Mouse (Mus musculus) hindbrain, embryonic 14.5 days (tissue): Measurements from ENCODE around the gene Zfp148. TPM values are rescaled to one million over a fixed set of nuclear protein-coding genes. Genes with fewer than 3 reads are reported as not detected.
"Not testable (repeated sequence)": the region's sequence is repeated elsewhere in the genome, so short reads cannot be mapped to it uniquely, and the experiment has no call there.

Source experiments
- ATAC-seq: fragments of 200-750 bp; cut with Nextera tagmentation; 2 replicates; pipeline ENCODE4 v1.8.0; 2017; ENCODE audit warnings: moderate number of reproducible peaks, mild to moderate bottlenecking, moderate TSS enrichment, moderate library complexity; ENCODE audit not compliant: low FRiP score
- DNase-seq: peaks from one replicate; pipeline ENCODE4 v3.0.0-alpha.2; 2015; ENCODE audit warnings: low spot score
- H3K27ac ChIP-seq: fragments of 300-500 bp; sonication (generic); 2 replicates; pipeline ENCODE4 v1.5.1; 2014; ENCODE audit warnings: mild to moderate bottlenecking, moderate library complexity
- H3K27me3 ChIP-seq: fragments of 300-500 bp; sonication (generic); 2 replicates; pipeline ENCODE4 v1.6.1; 2014; ENCODE audit warnings: mild to moderate bottlenecking, low read length, mixed read lengths; ENCODE audit not compliant: control insufficient read depth, insufficient read depth
- H3K36me3 ChIP-seq: fragments of 300-500 bp; sonication (generic); replicated peaks from 2 replicates; pipeline ENCODE4 v1.6.1; 2014; ENCODE audit not compliant: control insufficient read depth, insufficient read depth
- H3K4me1 ChIP-seq: fragments of 300-500 bp; sonication (generic); replicated peaks from 2 replicates; pipeline ENCODE4 v1.6.1; 2014; ENCODE audit warnings: antibody characterized with exemption, low read length, mixed read lengths; ENCODE audit not compliant: control insufficient read depth, insufficient read depth
- H3K4me2 ChIP-seq: fragments of 300-500 bp; sonication (generic); replicated peaks from 2 replicates; pipeline ENCODE4 v1.6.1; 2014; ENCODE audit warnings: mild to moderate bottlenecking, moderate library complexity
- H3K4me3 ChIP-seq: fragments of 300-500 bp; sonication (generic); replicated peaks from 2 replicates; pipeline ENCODE4 v1.5.1; 2014; ENCODE audit warnings: mild to moderate bottlenecking, low read length
- H3K9ac ChIP-seq: fragments of 300-500 bp; sonication (generic); 2 replicates; pipeline ENCODE4 v1.6.1; 2014
- H3K9me3 ChIP-seq: fragments of 300-500 bp; sonication (generic); 2 replicates; pipeline ENCODE4 v1.6.1; 2016; ENCODE audit warnings: low read length; ENCODE audit not compliant: control insufficient read depth
- WGBS: fragments of 180-500 bp; shearing (Covaris S2); extraction: QIAGEN DNeasy Blood & Tissue Kit; methylation state at CpG from one replicate; pipeline ENCODE4 v1.1.7; 2014; 5-methylcytosine and 5-hydroxymethylcytosine counted together
- polyA plus RNA-seq: library from polyadenylated mRNA; unstranded; fragments of >200 nt; fragmentation: Nextera tagmentation; extraction: Ambion mirVana; gene quantifications from 2 replicates; pipeline ENCODE4 v1.2.1, GENCODE M21; 2014

Zfp148 gene
- polyA plus RNA-seq, result 42.1 and 49.2 TPM in 2 replicates

GRCm38 (mm10) chr16:33379944-33380881 is at the start of gene Zfp148:
Gene Zfp148 (plus strand): TSS chr16:33380836.
- not testable (repeated sequence) for H3K36me3 ChIP-seq, H3K27me3 ChIP-seq, H3K9me3 ChIP-seq
- peak within 1 kb of the TSS; percentile 96 for H3K4me2 ChIP-seq
- peak within 1 kb of the TSS; percentile 92 for H3K27ac ChIP-seq
- peak within 1 kb of the TSS; percentile 74 for H3K4me3 ChIP-seq
- peak; percentile 92 for DNase-seq
- H3K9ac ChIP-seq, result peak within 1 kb of the TSS; percentile 94
- ATAC-seq, result peak; percentile 90
- peaks cover 24% of the 10 kb centered on the region for H3K4me1 ChIP-seq
- WGBS, result 3% methylated on average over 50 of the region's 50 CpGs

- DNase-seq, result no peak
- no peak overlapping the region for H3K9ac ChIP-seq
- 84% methylated on average over 14 of the region's 14 CpGs for WGBS
These were observed 47.6 kb upstream of the Zfp148 start for GRCm38 (mm10) chr16:33333015-33333414.

GRCm38 (mm10) chr16:33337177-33337576 is 43.5 kb upstream of the Zfp148 start:
- Histone ChIP-seq H3K4me2 (peak overlapping the region; percentile 19; the same call in 1 of the 2 replicates), H3K9ac (no peak overlapping the region), H3K4me3 (no peak overlapping the region), H3K9me3 (no peaks in the 10 kb centered on the region), H3K4me1 (no peaks in the 10 kb centered on the region), H3K27me3 (no peaks in the 10 kb centered on the region), H3K36me3 (no peaks in the 10 kb centered on the region), H3K27ac (no peak overlapping the region)
- ATAC-seq (peak; percentile 46; the same call in 1 of the 2 replicates), DNase-seq (peak; percentile 72)
- WGBS, result 18% methylated on average over 8 of the region's 8 CpGs

More at GRCm38 (mm10) chr16:33333015-33333414, 47.6 kb upstream of the Zfp148 start:
- H3K36me3 ChIP-seq, result no peaks in the 10 kb centered on the region
- H3K4me3 ChIP-seq, result no peak overlapping the region
- ATAC-seq, result no peak
- no peak overlapping the region for H3K4me2 ChIP-seq
- no peaks in the 10 kb centered on the region for H3K4me1 ChIP-seq
- no peaks in the 10 kb centered on the region for H3K27me3 ChIP-seq
- H3K9me3 ChIP-seq, result no peaks in the 10 kb centered on the region
- no peak overlapping the region for H3K27ac ChIP-seq

GRCm38 (mm10) chr16:33337681-33338080 is 43.0 kb upstream of the Zfp148 start:
- 85% methylated on average over 10 of the region's 10 CpGs for WGBS
- ATAC-seq (no peak), DNase-seq (no peak)
- Histone ChIP-seq H3K36me3 (no peaks in the 10 kb centered on the region), H3K9me3 (no peaks in the 10 kb centered on the region), H3K4me3 (no peak overlapping the region), H3K4me1 (no peaks in the 10 kb centered on the region), H3K4me2 (no peak overlapping the region), H3K27me3 (no peaks in the 10 kb centered on the region), H3K9ac (no peak overlapping the region), H3K27ac (no peak overlapping the region)

- 74% methylated on average over 4 of the region's 4 CpGs for WGBS
- Histone ChIP-seq H3K4me3 (no peak overlapping the region), H3K9ac (no peak overlapping the region), H3K27ac (no peak overlapping the region), H3K36me3 (no peaks in the 10 kb centered on the region), H3K4me2 (no peak overlapping the region), H3K4me1 (no peaks in the 10 kb centered on the region), H3K9me3 (no peaks in the 10 kb centered on the region), H3K27me3 (no peaks in the 10 kb centered on the region)
- no peak for ATAC-seq
- no peak for DNase-seq
These were observed 42.1 kb upstream of the Zfp148 start for GRCm38 (mm10) chr16:33338492-33338891.

GRCm38 (mm10) chr16:33339476-33339875 is 41.2 kb upstream of the Zfp148 start:
- H3K27ac ChIP-seq, result no peak overlapping the region
- H3K9ac ChIP-seq, result no peak overlapping the region
- H3K27me3 ChIP-seq, result no peaks in the 10 kb centered on the region
- H3K4me1 ChIP-seq, result no peaks in the 10 kb centered on the region
- H3K36me3 ChIP-seq, result no peaks in the 10 kb centered on the region
- 85% methylated on average over 2 of the region's 2 CpGs for WGBS
- H3K4me3 ChIP-seq, result no peak overlapping the region
- no peak overlapping the region for H3K4me2 ChIP-seq
- no peaks in the 10 kb centered on the region for H3K9me3 ChIP-seq
- ATAC-seq (no peak), DNase-seq (no peak)

GRCm38 (mm10) chr16:33342356-33342755 is 38.3 kb upstream of the Zfp148 start:
- DNase-seq, result no peak
- Histone ChIP-seq H3K4me1 (no peaks in the 10 kb centered on the region), H3K9ac (no peak overlapping the region), H3K4me3 (no peak overlapping the region), H3K9me3 (no peaks in the 10 kb centered on the region), H3K27ac (no peak overlapping the region), H3K27me3 (no peaks in the 10 kb centered on the region), H3K4me2 (no peak overlapping the region), H3K36me3 (no peaks in the 10 kb centered on the region)
- WGBS, result 40% methylated on average over 1 of the region's 1 CpGs
- ATAC-seq, result no peak

- no peaks in the 10 kb centered on the region for H3K9me3 ChIP-seq
- no peak overlapping the region for H3K27ac ChIP-seq
- no peaks in the 10 kb centered on the region for H3K4me1 ChIP-seq
- no peaks in the 10 kb centered on the region for H3K36me3 ChIP-seq
- H3K4me3 ChIP-seq, result no peak overlapping the region
- no peaks in the 10 kb centered on the region for H3K27me3 ChIP-seq
- DNase-seq (no peak), ATAC-seq (no peak)
- no peak overlapping the region for H3K9ac ChIP-seq
- no peak overlapping the region for H3K4me2 ChIP-seq
- 64% methylated on average over 5 of the region's 5 CpGs for WGBS
These were observed 37.5 kb upstream of the Zfp148 start for GRCm38 (mm10) chr16:33343106-33343505.

GRCm38 (mm10) chr16:33343601-33344000 is 37.0 kb upstream of the Zfp148 start:
- H3K9me3 ChIP-seq, result no peaks in the 10 kb centered on the region
- no peak overlapping the region for H3K27ac ChIP-seq
- no peaks in the 10 kb centered on the region for H3K4me1 ChIP-seq
- no peaks in the 10 kb centered on the region for H3K36me3 ChIP-seq
- no peak overlapping the region for H3K4me3 ChIP-seq
- 94% methylated on average over 7 of the region's 7 CpGs for WGBS
- ATAC-seq (no peak), DNase-seq (no peak)
- H3K27me3 ChIP-seq, result no peaks in the 10 kb centered on the region
- no peak overlapping the region for H3K9ac ChIP-seq
- H3K4me2 ChIP-seq, result no peak overlapping the region
